Mouse (Mus musculus) adrenal gland, postnatal 25 days (tissue): ENCODE results near the gene Arl1. TPM values are rescaled to one million over a fixed set of nuclear protein-coding genes. Genes with fewer than 3 reads are reported as not detected.
A peak's percentile ranks its signal among the peaks of the same experiment; 100 is the strongest.
"Not testable (repeated sequence)": the region's sequence is repeated elsewhere in the genome, so short reads cannot be mapped to it uniquely, and the experiment has no call there.

Experiments
- DNase-seq: peaks from one replicate; pipeline ENCODE4 v3.0.0; 2021; ENCODE audit warnings: mixed read lengths
- long read RNA-seq: library from polyadenylated mRNA; stranded (forward); transcript quantifications from one replicate; pipeline ENCODE4 v2.0.0, GENCODE M21; 2021
- total RNA-seq: library from RNA; stranded (reverse); gene quantifications from 2 replicates; pipeline ENCODE4 v1.2.3, GENCODE M21; 2021

Gene Arl1
- 89.0 and 97.2 TPM in 2 replicates for total RNA-seq
- long read RNA-seq, transcript Arl1-202 (6 exons, 2,080 nt) = major isoform, 274 of 280 reads
- long read RNA-seq, partial matches to known transcripts = 1 of 280 reads
- long read RNA-seq, other reads (novel, unspliced or antisense) = 5 of 280 reads

GRCm38 (mm10) chr10:88730571-88731495 lies at the start of gene Arl1:
Gene Arl1 (plus strand): TSS chr10:88730858.
- DNase-seq = peak; percentile 96

GRCm38 (mm10) chr10:88682904-88683563 lies 47.6 kb upstream of the Arl1 start:
- DNase-seq = no peak

- DNase-seq = no peak
Observed at GRCm38 (mm10) chr10:88684925-88685324, 45.7 kb upstream of the Arl1 start, which contains the start of gene Spic. Gene Spic (minus strand): TSS chr10:88685015.

- DNase-seq = no peak
Observed at GRCm38 (mm10) chr10:88700938-88701337, 29.7 kb upstream of the Arl1 start.

DNA sequence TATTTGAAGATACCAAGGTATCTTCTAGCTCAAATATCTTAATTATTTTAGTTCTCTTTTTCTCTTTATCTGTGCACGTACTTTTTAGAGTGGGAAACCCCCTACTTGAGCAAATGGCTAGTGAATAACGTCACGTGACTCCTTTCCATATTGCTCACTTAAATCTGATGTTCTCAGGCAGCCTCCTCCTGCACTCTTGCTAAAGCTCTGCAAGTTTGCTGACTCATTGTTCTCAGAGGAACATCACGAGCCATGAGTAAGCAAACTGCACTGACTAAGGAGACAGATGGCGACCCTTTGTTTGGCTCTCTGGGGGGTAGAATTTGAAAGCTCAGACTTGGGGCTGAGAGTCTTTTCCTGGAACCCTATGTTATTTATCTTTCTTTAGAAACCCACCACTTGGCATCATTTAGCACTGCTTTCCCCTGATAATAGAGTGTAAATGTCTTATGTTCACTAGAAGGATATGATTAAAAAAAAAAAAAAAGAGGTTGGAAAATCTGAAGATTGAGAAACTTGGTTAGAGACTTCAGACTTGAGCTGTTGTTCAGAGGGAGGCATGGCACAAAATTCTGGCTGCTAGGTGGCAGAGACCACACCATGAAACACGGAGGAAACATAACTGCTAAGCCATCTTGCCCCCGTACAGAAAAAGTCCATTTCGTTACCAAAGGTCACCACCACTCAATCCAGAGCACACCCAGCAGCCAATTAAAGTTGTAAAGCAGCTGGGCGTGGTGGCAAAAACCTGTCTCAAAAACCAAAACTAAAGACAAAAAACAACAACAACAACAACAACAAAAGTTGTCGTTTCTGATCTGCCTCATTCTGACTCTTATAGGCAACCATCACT lies 21.8 kb upstream of the Arl1 start:
- no peak for DNase-seq

DNA sequence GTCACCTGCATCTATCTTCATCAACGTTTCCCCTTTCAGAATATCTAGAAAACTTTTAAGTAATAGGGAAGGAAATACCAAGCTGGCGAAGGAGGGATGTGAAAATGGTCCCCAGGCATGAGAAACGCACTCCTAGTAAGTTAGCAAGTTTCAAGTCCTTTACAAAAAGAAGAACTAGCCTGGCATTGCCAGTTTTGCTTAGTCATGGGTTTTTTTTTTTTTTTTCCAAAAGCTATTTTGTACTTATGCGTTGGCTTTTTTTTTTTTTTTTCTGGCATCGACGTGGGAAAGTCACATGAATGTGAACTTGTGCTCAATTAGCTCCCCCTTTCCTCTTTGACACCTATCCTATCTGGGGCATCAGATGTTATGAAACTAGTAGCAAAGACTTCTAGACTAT lies 18.3 kb upstream of the Arl1 start:
- DNase-seq = no peak

DNA sequence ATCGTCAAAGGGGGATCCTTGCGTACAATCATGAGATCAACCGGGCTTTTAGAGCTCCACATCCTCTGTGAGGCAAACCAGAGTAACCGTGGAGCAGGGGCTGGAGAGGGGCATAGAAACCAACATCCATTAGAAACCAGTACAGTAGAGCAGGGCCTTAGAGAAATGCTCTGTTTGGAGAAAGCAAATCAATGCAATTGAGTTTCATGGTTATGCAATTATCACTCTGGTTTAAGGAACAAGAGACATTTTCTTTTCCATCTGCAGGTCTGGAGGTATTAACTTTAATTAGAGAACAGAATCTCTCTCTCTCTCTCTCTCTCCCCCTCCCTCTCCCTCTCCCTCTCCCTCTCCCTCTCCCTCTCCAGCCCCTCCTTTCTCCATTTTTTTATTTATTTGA lies 15.9 kb upstream of the Arl1 start:
- DNase-seq = no peak

- DNase-seq = no peak
Observed at GRCm38 (mm10) chr10:88715621-88716020, 15.0 kb upstream of the Arl1 start.

DNA sequence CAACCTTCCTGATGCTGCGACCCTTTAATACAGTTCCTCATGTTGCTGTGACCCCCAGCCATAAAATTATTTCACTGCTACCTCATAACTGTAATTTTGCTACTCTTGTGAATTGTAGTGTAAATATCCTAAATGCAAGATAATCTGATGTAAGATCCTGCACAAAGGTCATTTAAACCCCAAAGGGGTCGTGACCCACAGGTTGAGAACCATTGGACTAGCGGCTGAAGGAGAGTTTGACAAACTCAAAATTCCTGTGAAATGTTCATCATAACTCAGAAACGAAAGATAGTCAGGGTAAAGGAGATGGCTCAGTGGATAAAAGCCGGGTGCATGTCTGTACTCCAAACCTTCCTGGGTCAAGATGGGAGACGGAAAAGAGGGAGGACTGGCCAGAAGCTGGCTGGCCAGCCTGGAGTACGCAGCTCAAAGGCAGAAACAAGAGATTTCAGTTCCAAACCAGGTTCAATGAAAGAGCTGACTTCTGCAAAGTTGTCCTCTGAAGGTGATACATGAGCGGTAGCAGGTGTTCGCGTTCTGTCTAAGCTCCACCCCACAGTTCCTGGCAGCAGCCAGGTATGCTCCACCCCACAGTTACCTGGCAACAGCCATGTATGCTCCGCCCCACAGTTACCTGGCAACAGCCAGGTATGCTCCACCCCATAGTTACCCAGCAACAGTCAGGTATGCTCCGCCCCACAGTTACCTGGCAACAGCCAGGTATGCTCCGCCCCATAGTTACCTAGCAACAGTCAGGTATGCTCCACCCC lies 13.5 kb upstream of the Arl1 start:
- DNase-seq = no peak

DNA sequence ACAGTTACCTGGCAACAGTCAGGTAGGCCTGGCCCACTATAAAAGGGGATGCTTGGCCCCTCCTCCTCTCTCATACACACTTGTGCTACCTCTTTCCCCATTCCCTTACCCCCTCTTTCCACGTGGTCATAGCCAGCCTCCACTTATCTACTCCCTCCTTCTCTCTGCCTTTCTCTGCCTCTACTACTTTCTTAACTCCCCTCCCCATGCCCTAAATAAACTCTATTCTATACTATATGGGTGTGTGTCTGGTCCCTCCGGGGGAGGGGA lies 13.0 kb upstream of the Arl1 start:
- DNase-seq = no peak

- no peak for DNase-seq
Observed at GRCm38 (mm10) chr10:88719618-88720017, 11.0 kb upstream of the Arl1 start.

- DNase-seq = peak; percentile 10
Observed at GRCm38 (mm10) chr10:88725343-88725742, 5.3 kb upstream of the Arl1 start.

GRCm38 (mm10) chr10:88727128-88727527 lies 3.5 kb upstream of the Arl1 start:
- DNase-seq = peak; percentile 32

GRCm38 (mm10) chr10:88728166-88728565 lies 2.5 kb upstream of the Arl1 start:
- no peak for DNase-seq

DNA sequence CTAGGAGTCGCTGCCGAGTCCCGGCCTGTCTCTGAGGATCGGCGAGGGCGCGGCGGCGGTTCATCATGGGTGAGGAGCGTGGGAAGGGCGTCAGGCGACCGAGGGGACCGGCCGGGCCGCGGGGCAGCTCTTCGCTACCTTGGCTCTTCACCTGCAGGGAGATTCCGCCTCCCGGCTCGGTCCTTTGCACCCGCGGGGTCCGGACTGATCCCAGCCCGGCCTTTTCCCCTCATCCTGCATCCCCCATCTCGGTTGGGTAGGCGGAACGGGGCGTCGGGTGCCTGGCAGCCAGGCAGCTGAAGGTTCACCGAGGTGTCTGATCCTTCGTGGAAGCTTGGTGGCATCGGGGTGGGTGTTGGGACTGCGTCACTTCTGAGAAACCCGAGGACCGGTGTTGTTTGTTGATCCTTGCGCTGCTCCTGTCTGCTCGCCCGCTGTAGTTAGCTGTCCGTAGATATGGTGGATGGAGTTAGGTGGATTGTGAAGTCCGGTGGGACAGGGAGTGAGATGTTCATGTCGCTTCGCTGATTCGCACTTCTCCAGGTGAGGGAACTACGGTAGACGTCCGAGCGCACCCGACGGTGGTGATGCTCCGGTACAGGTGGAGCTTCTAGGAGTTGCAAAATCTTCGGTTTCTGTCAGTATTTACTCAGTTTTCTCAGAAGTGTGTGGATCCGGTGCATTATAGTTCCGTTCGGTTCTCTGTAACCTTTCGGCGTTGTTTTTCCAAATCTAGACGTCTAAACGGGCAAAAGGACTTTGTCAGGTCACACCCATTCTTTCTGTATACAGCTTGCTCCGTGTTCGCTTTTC lies 1.0 kb downstream of the Arl1 start:
- DNase-seq = no peak

DNA sequence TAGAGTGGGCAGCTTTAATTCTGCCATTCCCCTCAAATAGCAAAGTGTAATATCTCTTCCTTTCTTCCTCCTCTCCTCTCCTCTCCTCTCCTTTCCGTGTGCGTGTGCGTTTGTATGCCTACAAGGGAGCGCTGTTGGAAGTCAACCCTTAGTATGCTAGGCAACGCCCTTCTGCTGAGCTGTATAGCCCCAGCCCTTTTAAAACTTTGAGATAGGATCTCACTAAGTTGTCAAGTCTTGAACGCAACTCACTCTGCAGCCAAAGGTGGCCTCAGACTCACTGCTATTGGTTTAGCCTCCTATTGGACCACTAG lies 1.6 kb downstream of the Arl1 start:
- no peak for DNase-seq

DNA sequence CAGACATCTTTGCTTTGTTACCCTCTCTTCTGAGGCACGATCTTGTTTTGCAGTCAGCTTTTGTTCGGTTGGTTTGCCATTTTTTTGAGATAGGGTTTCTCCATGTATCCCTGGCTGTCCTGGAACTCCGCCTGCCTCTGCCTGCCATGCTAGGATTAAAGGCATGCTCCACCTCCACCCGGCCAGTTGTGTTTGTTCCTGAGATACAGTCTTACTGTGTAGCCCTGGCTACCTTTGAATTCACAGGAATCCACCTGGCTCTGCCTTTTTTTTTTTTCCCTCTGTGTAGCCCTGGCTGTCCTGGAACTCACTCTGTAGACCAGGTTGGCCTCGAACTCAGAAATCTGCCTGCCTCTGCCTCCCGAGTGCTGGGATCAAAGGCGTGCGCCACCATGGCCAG lies 8.4 kb downstream of the Arl1 start:
- DNase-seq = not testable (repeated sequence)

GRCm38 (mm10) chr10:88739818-88740217 lies 9.2 kb downstream of the Arl1 start:
- DNase-seq = no peak

GRCm38 (mm10) chr10:88740781-88741180 lies 10.1 kb downstream of the Arl1 start:
- DNase-seq = no peak

DNA sequence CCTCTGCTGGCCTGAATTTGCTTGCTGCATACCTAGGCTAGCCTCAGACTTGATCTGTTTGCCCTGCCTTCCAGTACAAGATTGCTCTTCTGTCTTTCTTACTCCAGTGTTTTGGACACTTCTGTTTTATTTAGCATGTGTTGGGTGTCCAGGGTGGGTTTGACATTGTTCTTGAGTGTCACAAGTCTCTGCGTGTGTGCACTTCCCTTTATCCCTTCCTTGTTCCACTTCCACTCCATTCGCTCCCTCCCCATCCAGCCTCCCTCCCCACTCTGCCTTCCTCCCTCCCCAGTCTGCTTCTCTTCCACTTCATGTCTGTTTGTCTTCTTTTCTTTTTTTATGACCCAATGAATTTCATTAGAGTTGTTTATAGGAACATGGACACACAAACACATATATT lies 10.8 kb downstream of the Arl1 start:
- DNase-seq = no peak
